Mouse (Mus musculus) c-Kit-positive CD71-negative TER-119-negative erythroid progenitor cells, embryonic 14.5 days (primary cell): ENCODE measurements around the gene Vmn2r80.
"Not testable (repeated sequence)": the region's sequence is repeated elsewhere in the genome, so short reads cannot be mapped to it uniquely, and the experiment has no call there.

Experiments
- DNase-seq: peaks from one replicate; pipeline ENCODE4 v3.0.0-alpha.2; 2013; ENCODE audit warnings: low read depth

Vmn2r80 gene

DNA sequence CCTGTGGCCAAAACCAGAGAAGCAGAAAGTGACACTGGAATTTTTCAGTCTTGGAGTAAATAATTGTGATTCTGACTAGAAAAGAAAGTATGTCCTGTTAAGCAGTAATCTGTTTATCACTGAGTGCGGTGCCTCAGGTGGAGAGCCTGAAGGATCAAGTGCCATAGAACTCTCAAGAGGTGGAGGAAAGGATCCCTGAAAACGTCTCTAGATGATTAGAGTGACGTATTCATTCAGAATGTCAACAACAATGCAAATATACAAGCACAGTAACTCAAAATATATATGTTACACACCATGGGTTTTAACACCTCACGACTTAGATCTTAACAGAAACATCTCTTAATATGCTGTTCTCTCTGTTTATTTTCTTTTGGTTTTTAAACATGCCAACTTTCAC is at the start of gene Vmn2r80:
Gene Vmn2r80 (plus strand): TSS at position 301 of the 400 bp plus-strand sequence.
- DNase-seq, result not testable (repeated sequence)

DNA sequence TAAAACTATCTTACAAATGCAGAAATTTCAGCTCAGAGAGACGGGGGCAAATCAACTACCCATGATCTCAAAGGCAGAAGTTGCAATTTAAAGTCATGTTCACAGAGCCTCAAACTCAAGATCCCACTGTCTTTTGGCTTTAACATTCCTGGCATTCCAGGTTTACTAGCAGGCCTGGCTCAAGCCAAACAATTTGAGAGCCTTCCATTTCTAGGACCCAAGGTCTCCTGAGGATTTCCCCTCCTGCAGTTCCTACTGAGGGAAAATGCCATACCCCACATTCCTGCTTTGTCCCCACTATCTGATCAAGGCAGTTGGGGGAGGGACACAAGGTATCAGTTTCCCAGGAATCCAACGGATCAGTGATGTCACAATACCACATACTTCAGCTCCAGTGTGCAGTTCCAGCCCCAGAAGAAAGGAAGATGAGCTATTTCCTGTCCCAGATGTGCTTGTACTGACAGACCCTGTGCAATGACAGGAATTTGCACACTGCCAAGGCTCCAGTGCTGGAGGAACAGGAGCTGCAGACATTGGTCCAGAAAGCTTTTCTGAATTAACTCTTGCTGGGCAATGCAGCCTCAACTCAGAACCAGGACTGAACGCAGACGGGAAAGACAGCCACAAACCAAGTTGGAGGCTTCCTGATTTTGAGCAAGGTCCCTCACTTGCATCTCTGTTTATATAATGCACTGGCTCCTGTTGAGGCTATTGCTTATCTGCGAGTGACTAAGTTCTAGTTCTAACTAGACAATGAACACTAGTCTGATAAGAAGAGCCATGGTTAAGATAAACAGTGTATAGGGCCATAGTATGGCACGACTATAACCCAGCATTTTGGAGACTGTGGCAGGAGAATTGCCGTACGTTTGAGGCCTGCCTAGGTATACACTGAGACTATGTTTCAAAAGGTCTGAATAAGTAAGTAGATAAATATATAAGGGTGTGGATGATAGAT is 42.0 kb upstream of the Vmn2r80 start:
- no peak for DNase-seq

DNA sequence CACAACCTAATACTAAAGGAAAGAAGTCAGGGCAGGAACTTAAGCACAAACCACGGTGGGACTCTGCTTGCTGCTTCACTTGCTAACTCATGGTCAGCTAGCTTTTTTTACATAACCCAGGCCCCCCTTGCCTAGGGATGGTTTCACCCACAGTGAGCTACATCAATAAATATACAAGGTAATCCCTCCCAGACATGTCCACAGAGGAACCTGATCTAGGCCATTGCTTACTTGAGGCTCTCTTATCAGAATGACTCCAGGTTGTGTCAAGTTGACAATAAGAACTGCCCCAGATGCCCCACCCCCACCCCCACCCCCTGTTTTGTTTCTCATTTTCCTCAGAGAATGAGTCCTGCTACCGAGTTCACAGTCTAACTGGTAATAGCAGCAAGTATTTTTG is 41.0 kb upstream of the Vmn2r80 start:
- no peak for DNase-seq

DNA sequence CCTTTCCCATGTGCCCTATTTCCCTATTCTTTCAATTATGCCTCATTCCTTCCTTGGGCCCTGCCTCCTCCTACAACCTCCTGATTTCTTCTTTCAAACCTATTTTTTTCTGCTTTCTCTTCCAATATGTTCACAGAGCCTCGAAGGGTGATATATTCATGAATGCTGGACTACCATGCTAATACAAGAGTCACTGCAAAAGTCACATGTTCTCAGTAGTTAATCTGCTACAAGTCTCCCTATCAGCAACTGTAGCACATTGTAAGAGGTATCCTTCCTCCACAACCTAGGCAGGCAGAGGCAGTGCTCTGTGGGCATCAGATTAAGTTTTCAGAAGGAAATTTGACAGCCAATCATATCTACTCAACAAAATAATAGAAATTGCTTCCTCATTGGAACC is 39.4 kb upstream of the Vmn2r80 start:
- DNase-seq, result no peak

DNA sequence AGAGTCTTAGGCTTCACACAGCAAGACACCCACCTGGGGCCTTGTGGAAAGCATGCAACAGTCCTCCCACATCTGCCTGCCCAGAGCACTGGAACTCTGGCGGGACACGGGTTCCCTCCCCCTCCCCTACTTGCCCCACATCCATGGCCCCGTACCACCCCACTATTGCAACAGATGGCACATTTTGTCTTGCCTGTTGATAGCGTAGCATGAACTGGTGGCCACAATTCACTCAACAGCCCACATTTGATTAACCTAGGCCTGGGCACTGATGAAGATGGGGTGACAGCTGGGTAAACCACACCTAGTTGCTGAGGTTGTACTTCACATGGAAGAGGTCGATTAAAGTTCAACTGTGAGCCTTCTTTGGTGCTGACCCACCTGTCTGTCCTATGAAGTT is 38.1 kb upstream of the Vmn2r80 start:
- no peak for DNase-seq

DNA sequence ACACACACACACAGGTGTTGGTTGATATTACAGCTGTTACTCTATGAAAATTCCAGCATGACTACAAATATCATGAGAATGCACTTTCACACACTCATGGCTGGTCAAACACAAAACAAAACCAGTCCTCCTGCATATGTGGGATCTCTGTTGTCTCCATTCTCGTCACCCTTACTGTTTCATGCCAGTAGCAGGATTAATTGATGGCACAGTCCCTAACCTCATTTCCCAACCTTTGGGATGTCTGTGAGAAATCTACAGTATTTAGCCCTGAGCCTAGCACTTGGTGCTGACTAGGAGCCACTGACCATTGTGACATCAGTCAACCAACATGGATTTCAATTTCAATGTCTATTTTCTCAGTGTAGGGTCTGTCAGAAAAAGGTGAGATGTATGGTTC is 33.5 kb upstream of the Vmn2r80 start:
- no peak for DNase-seq

DNA sequence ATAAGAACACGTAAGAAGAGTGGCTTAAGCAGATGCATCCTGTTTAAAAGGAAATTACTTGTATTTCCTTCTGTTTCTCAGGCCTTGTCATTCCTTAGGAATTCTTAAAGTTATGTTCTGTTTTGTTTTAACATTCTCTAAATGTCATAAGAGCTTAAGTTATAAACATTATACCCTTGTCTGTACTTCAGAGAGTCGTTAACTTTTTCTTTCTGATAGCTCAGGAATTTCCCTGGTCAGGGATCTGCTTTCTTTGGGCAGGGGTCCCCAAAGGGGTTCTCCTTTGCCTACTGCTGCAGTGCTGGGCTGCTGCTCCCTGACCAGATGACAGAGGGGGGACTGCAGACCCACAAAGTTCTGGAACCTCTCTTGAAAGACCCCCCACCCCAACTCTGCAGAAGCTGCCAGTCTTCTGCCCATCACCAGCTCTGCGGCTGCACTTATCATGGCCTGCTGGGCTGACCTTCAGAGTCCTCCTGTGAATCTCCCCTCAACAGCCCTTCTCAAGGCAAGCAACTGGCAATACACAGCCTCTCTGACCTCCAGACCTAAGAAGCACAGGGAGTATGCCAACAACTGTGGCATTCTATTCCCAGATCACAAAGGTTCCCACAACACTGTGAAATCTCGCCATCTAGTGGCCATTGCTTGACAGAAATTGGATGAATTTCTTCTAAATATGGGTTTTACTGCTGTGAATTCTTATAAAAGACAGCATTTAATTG is 32.3 kb upstream of the Vmn2r80 start:
- DNase-seq, result peak; percentile 40

DNA sequence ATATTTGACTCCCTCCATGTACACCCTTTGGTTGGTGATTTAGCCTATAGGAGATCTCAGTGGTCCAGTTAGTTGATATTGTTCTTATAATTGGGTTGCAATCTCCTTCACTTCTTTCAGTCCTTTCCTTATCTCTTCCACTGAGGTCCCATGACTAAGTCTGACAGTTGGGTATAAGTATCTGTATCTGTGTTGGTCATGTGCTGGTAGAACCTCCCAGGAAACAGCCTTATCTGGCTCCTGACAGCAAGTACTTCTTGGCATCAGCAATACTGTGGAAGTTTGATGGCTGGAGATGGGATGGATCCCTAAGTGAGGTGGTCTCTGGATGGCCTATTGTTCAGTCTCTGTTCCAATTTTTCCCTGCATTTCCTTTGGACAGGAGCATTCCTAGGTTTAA is 3.0 kb downstream of the Vmn2r80 start:
- no peak for DNase-seq

DNA sequence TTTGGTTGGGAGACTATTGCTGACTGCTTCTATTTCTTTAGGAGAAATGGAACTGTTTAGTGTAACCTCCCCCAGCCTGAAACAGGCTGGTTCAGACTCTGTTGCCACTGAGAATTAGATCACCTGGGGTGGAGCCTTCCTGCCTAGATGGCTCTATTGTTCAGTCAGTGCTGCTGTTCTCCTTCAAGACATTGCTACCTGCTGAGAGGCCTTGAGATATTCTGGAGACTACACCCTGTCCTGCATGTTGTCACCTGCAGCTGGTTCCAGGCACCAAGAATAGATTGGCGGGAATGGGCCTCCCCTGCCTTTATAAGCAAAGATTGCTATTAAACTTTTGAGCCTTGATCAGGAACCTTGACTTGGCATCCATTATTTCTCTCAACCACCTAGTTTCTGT is 51.4 kb downstream of the Vmn2r80 start:
- not testable (repeated sequence) for DNase-seq

DNA sequence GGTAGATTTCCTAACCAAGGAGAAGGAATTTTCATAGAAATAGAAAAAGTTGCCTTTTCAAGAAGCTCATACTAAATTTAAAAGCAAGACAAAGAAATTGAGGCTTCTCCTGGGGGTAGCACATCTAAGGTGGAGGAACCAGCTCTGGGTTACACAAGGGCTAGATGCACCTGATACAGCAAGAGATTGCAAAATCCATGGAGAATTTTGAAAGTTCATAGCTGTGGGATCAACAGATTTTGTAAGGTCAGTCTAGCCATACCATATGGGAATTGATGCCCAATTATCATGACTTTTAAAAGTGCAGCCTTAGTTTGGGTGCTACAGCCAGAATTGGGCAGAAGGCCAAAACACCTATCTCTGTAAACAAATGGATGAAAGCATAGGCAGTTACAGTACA is 71.9 kb downstream of the Vmn2r80 start:
- no peak for DNase-seq

DNA sequence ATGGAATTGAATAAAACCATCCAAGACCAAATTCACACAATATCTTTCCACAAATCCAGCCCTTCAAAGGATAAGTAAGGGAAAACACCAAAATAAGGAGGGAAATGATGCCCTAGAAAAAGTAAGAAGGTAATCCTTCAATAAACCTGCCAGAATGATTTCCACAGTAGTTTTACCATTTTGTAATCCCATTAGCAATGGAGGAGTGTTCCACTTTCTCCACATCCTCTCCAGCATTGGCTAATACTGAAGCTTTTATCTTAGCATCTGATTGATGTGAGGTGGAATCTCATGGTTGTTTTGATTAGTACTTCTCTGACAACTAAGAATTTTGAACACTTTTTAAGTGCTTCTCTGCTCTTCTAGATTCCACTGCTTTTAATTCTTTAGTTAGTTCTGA is 73.0 kb downstream of the Vmn2r80 start:
- DNase-seq, result no peak

DNA sequence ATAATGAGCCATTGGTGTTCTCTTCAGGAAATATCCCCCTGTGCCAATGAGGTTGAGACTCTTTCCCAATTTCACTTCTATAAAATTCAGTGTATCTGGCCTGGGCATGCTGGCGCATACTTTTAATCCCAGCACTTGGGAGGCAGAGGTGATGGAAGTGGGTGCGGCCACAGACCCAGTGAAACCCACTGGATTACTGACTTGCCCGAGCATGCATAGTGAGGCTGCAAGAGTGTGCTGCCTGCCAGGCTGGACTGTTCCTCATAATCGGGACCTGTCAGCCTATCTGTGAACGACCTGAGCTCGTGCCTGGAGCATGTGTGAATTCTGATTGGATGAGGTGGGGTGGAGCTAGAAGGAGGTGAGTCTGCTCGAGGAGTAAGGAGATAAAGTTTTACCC is 73.6 kb downstream of the Vmn2r80 start:
- no peak for DNase-seq
